Mouse (Mus musculus) forebrain, postnatal 0 days (tissue): ENCODE results near the gene Atoh8. TPM values are rescaled to one million over a fixed set of nuclear protein-coding genes. Genes with fewer than 3 reads are reported as not detected.
A peak's percentile ranks its signal among the peaks of the same experiment; 100 is the strongest.

ENCODE experiments used
- ATAC-seq: fragments of 200-750 bp; cut with Nextera tagmentation; 2 replicates; pipeline ENCODE4 v1.8.0; 2017; ENCODE audit warnings: mild to moderate bottlenecking, moderate library complexity
- DNase-seq: peaks from one replicate; pipeline ENCODE4 v3.0.0-alpha.2; 2015
- H3K27ac ChIP-seq: fragments of 300-500 bp; sonication (generic); 2 replicates; pipeline ENCODE4 v1.5.1; 2014; ENCODE audit warnings: low read depth, mild to moderate bottlenecking, antibody characterized with exemption, low read length, moderate library complexity, mixed read lengths
- H3K27me3 ChIP-seq: fragments of 300-500 bp; sonication (generic); 2 replicates; pipeline ENCODE4 v1.6.1; 2014; ENCODE audit warnings: mild to moderate bottlenecking, low read length, mixed read lengths; ENCODE audit not compliant: insufficient read depth
- H3K36me3 ChIP-seq: fragments of 300-500 bp; sonication (generic); 2 replicates; pipeline ENCODE4 v1.6.1; 2014; ENCODE audit warnings: mild to moderate bottlenecking, moderate library complexity; ENCODE audit not compliant: insufficient read depth
- H3K4me1 ChIP-seq: fragments of 300-500 bp; sonication (generic); 2 replicates; pipeline ENCODE4 v1.6.1; 2014; ENCODE audit warnings: antibody characterized with exemption; ENCODE audit not compliant: insufficient read depth
- H3K4me2 ChIP-seq: fragments of 300-500 bp; sonication (generic); 2 replicates; pipeline ENCODE4 v1.6.1; 2014; ENCODE audit warnings: low read depth, mild to moderate bottlenecking, moderate library complexity
- H3K4me3 ChIP-seq: fragments of 300-500 bp; sonication (generic); 2 replicates; pipeline ENCODE4 v1.5.1; 2014; ENCODE audit warnings: low read depth, low read length, mixed read lengths
- H3K9ac ChIP-seq: fragments of 300-500 bp; sonication (generic); 2 replicates; pipeline ENCODE4 v1.6.1; 2014; ENCODE audit warnings: mild to moderate bottlenecking
- H3K9me3 ChIP-seq: fragments of 300-500 bp; sonication (generic); 2 replicates; pipeline ENCODE4 v1.6.1; 2016; ENCODE audit warnings: low read length
- CTCF ChIP-seq: sonication (generic); IDR thresholded peaks from 2 replicates; pipeline ENCODE4 v1.5.1; 2016; ENCODE audit warnings: antibody characterized with exemption, control low read depth, low read depth
- WGBS: fragments of 180-500 bp; shearing (Covaris S2); extraction: QIAGEN DNeasy Blood & Tissue Kit; methylation state at CpG from one replicate; pipeline ENCODE4 v1.1.7; 2014; 5-methylcytosine and 5-hydroxymethylcytosine counted together
- polyA plus RNA-seq: library from polyadenylated mRNA; unstranded; fragments of >200 nt; fragmentation: Nextera tagmentation; extraction: Ambion mirVana; gene quantifications from 2 replicates; pipeline ENCODE4 v1.2.1, GENCODE M21; 2015
- total RNA-seq: library from RNA; depleted of rRNA; stranded (reverse); fragments of >200 nt; gene quantifications from 2 replicates; pipeline ENCODE4 v1.2.3, GENCODE M21; 2014

Gene Atoh8
- total and polyA plus RNA-seq, 2 experiments from 2014 or later, result 3.9 to 6.9 TPM

DNA sequence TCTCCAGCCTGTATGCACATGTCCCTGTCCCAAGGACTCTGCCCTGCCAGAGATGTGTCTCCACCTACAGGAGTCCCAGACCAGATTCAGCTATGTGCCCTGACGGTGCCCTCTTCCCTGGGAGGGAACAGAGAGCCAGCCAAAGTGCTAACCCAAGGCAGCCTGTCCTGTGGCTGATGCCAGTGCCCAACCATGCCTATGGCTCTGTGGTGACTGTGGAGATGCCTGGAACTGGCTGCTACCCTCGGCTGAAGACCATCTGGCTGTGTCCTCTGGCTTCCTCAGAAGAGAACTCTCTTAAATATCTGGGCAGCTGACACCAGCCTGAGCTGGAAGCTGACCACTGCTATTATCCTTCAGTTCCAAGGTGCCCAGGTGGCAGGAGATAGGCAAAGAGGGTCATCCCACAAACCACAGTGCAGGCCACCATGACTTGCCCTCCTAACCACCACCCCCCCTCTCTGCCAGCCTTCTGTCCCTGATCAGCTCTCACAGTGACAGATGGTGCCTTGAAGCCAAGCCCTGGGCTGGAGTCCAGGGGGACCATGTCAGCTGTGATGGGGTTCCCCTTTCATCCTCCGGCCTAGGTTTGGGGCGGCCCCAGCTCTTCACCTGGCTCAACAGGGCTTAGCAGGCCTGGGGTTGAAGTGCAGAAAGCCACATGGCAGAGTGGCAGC is 18.7 kb upstream of the Atoh8 start:
- H3K4me2 ChIP-seq, result no peak overlapping the region
- H3K9me3 ChIP-seq, result no peaks in the 10 kb centered on the region
- DNase-seq (no peak), ATAC-seq (0 out of 2 replicates have a peak, but pooled peaks have one; percentile 34)
- H3K4me3 ChIP-seq, result no peak overlapping the region
- WGBS, result 60% methylated on average over 4 of the region's 4 CpGs
- no peak overlapping the region for H3K27ac ChIP-seq
- no peaks in the 10 kb centered on the region for H3K4me1 ChIP-seq
- no peaks in the 10 kb centered on the region for H3K36me3 ChIP-seq
- no peak overlapping the region for H3K9ac ChIP-seq
- no peaks in the 10 kb centered on the region for H3K27me3 ChIP-seq
- no peak for TF ChIP-seq CTCF

DNA sequence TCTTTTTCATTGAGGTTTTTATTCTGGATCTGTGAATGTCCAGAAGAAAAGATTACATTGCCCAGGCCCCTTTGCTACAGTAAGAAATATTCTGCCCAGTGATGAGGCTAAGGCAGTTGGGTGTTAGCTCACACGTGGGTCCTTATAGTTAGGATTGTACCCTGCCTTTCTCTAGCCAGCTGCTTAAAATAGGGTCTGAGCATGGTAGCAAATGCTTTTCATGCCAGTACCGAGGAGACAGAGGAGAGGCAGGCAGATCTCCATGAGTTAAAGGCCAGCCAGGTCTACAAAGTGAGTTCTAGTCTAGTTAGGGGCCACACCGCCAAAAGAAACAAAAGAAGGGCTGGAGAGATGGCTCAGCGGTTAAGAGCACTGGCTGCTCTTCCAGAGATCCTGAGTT is 17.8 kb upstream of the Atoh8 start:
- Histone ChIP-seq H3K4me2 (no peak overlapping the region), H3K36me3 (no peaks in the 10 kb centered on the region), H3K27ac (no peak overlapping the region), H3K4me3 (no peak overlapping the region), H3K9ac (no peak overlapping the region), H3K9me3 (no peaks in the 10 kb centered on the region), H3K27me3 (no peaks in the 10 kb centered on the region), H3K4me1 (no peaks in the 10 kb centered on the region)
- TF ChIP-seq CTCF, result no peak
- 78% methylated on average over 4 of the region's 4 CpGs for WGBS
- no peak for ATAC-seq
- DNase-seq, result no peak

DNA sequence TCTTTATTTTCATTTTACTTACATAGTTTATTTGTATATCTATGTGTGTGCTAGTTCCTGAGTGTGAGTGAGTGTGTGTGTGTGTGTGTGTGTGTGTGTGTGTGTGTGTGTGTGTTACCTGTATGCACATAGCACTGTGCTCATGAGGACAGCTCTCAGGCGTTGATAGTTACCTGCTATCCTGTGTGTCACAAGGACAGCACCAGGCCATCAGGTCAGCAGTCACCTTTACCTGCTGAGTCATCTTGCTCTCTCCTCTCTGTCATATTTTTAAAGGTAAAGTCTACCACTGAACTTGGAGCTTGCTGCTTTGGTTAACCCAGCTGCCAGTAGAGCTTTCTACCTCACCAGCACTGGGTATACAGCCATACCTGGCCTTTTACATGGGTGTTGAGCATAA is 17.1 kb upstream of the Atoh8 start:
- Histone ChIP-seq H3K27ac (no peak overlapping the region), H3K9me3 (no peaks in the 10 kb centered on the region), H3K4me3 (no peak overlapping the region), H3K9ac (no peak overlapping the region), H3K27me3 (no peaks in the 10 kb centered on the region), H3K36me3 (no peaks in the 10 kb centered on the region), H3K4me2 (no peak overlapping the region), H3K4me1 (no peaks in the 10 kb centered on the region)
- TF ChIP-seq CTCF, result no peak
- 92% methylated on average over 1 of the region's 1 CpGs for WGBS
- no peak for ATAC-seq
- no peak for DNase-seq

DNA sequence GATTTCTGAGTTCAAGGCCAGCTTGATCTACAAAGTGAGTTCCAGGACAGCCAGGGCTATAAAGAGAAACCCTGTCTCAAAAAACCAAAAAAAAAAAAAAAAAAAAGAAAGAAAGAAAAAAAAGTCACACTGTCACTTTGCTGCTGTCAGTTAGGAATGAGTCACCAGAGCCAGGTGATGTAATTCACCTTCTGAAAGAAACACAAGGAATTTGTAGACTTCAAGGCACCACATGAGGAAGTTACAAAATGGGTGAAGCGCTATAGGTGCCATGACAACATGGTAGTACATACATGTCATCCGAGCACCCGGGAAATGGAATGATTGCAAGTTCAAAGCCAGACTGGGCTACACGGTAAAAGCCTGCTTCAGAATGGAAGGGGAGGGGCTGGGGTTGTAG is 14.6 kb upstream of the Atoh8 start:
- no peak overlapping the region for H3K9ac ChIP-seq
- H3K36me3 ChIP-seq, result no peaks in the 10 kb centered on the region
- no peak for TF ChIP-seq CTCF
- no peaks in the 10 kb centered on the region for H3K9me3 ChIP-seq
- H3K4me2 ChIP-seq, result no peak overlapping the region
- WGBS, result 89% methylated on average over 4 of the region's 4 CpGs
- H3K4me3 ChIP-seq, result no peak overlapping the region
- no peak for ATAC-seq
- no peaks in the 10 kb centered on the region; the same call in 1 of the 2 replicates for H3K4me1 ChIP-seq
- no peaks in the 10 kb centered on the region for H3K27me3 ChIP-seq
- no peak overlapping the region for H3K27ac ChIP-seq
- no peak for DNase-seq

DNA sequence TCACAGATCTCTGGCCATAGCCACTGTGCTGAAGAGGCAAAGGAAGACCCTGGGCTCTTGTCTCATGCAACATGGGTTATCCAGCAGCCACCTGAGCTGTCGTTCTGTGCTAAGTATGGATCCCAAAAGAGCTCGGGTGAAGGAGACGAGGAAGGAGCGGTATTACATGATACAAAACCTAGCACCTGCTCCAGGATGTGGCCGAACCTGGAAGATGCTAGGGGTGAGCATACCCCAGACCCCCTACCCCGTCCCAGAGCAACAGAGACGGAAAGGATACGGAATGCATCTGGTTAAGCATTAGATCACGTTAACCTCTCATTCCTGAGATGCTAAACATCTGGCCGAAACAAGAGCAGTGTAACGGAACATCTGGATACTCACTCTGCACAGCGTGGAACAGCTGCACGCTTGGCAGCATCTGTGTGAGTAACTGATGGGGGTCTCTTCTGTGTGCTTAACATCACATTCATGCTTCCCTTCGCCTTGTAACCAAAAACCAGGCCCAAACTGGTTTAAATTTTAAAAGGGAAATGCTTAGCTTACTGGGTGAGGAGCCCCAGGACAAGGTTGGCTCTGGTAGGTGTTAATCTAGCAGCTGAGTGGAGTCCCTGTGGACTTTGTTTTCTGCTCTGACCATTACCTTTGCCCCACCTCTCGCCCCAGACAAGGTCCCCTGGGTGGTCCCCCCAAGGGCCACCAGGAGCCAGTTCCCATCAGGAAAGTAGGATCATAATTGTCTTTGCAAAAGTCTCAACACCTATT is 13.0 kb upstream of the Atoh8 start:
- H3K36me3 ChIP-seq, result no peaks in the 10 kb centered on the region
- no peaks in the 10 kb centered on the region; the same call in 1 of the 2 replicates for H3K4me1 ChIP-seq
- DNase-seq, result no peak
- TF ChIP-seq CTCF, result no peak
- no peak for ATAC-seq
- H3K4me2 ChIP-seq, result no peak overlapping the region
- WGBS, result 85% methylated on average over 15 of the region's 15 CpGs
- no peak overlapping the region for H3K9ac ChIP-seq
- no peaks in the 10 kb centered on the region for H3K9me3 ChIP-seq
- no peak overlapping the region for H3K4me3 ChIP-seq
- H3K27me3 ChIP-seq, result no peaks in the 10 kb centered on the region
- H3K27ac ChIP-seq, result no peak overlapping the region

DNA sequence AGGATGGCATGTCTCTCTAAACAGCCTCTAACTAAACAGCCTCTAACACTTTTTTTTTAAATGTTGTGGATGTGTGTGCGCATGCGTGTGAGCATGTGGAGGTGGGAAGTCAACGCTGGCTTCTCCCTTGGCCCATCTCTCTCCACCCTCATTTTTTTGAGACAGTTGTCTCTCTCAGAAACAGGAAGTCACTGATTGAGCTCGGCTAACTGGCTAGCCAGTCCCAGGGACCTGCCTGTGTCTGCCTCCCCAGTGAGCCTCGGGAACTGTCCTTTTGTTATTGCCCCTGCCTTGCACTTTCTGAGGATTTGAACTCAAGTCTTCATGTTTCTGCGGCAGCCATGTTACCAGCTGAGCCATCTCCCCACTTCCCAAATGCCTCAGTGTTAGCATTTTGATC is 10.9 kb upstream of the Atoh8 start:
- H3K27me3 ChIP-seq, result no peaks in the 10 kb centered on the region
- H3K9me3 ChIP-seq, result no peaks in the 10 kb centered on the region
- H3K4me3 ChIP-seq, result no peak overlapping the region
- no peak for TF ChIP-seq CTCF
- H3K9ac ChIP-seq, result no peak overlapping the region
- WGBS, result 87% methylated on average over 6 of the region's 6 CpGs
- no peaks in the 10 kb centered on the region for H3K36me3 ChIP-seq
- ATAC-seq (no peak), DNase-seq (no peak)
- H3K27ac ChIP-seq, result no peak overlapping the region
- H3K4me1 ChIP-seq, result no peaks in the 10 kb centered on the region; the same call in 1 of the 2 replicates
- no peak overlapping the region for H3K4me2 ChIP-seq

DNA sequence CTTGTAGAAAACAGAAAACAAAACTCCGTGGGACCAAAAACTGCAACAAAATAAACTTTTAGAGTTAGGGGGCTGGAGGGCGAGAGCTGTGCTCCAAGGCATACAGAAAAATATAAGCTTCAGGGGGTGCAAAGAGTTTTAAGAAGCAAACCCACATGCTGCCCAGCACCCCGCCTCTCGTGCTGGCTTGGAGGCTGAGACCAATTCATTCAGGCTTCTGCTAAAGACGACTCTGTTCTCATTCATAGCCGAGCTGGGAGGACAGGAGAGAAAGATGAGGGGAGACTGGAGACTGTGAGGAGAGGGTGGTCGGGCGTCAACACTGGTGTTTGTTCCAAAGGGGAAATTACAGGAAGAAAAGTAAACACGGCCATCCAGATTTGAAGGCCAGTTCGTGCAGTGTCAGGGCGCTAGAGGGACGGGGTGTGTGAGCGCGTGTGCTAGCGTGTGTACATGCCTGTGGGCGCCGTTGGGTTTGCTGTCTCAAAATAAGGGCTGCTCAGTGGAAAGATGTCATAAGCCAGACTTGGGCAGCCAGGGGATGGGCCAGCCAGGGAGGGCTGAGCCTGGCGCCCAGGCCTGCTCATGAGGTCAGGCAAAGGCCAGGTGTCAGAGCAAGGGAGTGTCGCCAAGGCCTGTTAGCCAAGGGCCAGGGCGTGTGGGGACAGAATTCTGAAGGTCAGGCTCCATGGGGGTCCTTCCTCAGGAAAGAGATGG is 9.3 kb upstream of the Atoh8 start:
- DNase-seq (no peak), ATAC-seq (peak; percentile 67)
- no peak overlapping the region for H3K9ac ChIP-seq
- no peaks in the 10 kb centered on the region; the same call in 1 of the 2 replicates for H3K4me1 ChIP-seq
- no peak for TF ChIP-seq CTCF
- 46% methylated on average over 20 of the region's 20 CpGs for WGBS
- H3K36me3 ChIP-seq, result no peaks in the 10 kb centered on the region
- H3K27ac ChIP-seq, result peak overlapping the region; percentile 64
- H3K27me3 ChIP-seq, result no peaks in the 10 kb centered on the region
- no peak overlapping the region for H3K4me3 ChIP-seq
- H3K4me2 ChIP-seq, result no peak overlapping the region
- no peaks in the 10 kb centered on the region for H3K9me3 ChIP-seq
